Mouse (Mus musculus): Measurements from ENCODE around the gene Actr8.
A peak's percentile ranks its signal among the peaks of the same experiment; 100 is the strongest.

The Actr8 gene

DNA sequence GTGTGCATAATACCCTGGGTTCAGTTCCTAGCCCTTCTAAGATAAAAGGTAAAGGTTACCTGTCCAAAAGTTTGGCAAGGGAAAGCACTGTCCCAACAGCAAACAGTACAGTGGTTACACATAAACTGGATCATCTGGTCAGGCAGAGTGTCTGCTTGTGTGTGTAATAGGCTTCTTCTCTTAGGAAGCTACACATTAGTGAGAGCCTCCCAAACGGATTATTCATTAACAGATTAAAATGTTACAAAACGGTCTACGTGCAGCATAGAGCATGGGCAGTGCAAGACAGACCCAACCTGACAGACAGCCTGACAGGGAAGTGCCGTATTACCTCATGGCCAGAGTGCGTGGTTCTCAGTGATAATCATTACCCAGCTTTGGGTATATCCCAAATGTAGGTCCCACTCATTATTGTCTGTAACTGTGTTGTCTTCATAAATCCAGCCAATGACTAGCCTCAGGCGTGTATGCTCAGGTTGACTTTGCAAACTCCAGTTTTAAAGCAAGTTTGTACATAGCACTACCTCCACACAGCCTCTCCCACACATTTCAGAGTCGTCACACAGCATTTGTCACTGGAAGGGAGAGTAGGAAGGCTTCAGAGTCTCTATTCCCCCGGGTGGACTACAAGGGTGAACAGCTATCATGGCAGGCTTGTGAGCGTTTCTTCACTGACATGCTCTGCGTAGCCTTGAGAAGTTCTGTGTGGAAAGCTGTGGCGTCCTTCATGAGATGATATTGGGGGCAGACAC lies 18.0 kb downstream of the Actr8 start:
- DNase-seq (ENCODE audit: low spot score): no peak

DNA sequence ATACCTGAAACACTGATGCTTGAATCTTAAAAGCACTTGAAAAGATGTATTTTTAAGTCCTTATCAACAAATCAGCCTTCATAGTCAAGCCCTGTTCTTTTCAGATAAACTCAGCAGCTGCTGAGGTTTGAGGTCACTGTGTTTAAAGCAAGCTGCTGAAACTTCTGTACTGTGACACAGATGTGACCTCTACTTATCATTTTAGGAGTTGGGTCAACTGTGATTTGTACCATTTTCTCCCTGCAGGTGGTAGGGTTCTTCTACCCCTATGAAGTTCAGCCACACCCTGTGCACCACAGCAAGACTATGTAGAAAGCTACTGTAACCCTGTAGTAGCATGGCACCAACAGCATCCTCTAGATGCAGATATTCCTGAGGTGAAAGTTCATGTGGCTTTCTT lies 19.2 kb downstream of the Actr8 start:
- no peak for DNase-seq (ENCODE audit: low spot score)

DNA sequence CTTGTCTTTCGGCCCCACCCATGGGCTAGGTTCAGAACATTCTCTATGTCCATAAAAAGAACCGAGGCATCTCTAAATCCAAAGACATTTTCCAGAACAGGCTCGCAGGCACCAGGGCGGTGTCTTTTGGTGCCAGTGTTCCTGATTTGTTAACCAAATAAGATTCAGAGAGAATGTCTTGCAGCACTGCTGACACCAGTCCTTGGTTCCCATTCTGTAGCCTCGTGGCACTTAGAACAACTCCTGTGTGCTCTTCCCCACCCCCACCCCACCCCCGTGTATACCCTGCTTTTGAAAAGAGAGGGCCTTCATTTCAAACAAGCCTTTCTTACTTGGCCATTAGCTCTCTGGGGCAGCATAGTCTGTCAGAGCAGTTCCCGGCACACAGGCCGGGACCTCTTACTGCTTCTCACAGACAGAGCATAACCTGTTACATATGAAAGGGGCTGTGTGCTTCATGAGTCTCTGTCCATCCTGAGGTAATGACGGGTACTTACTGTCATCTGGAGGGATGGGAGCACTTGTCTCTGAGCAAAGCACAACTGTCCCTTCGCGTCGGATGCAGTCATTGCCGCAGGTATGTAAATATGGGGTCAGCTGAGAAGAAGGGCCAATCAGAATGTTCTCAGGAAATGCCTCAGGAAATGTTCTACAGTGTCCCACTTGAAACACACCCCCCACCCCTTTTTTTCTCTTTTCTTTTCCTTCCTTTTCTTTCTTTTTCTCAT lies 20.8 kb downstream of the Actr8 start:
- DNase-seq (ENCODE audit: low spot score): no peak

DNA sequence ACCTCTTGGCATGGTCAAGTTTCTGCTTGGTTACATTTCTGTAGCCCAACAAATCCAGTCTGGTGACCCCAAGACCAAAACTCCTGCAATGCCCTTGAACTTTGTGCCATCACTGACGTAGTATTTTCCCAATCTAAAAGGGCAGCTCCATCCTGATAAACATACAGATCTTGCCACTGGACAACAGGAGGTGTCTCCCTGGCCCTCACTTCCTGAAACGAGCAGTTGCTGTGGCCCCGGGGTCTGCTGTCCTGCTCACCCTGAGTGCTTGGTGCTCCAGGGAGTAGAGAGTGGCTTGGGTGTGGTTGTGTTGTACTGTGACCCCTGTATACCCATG lies 21.3 kb downstream of the Actr8 start:
- DNase-seq (ENCODE audit: low spot score): no peak

DNA sequence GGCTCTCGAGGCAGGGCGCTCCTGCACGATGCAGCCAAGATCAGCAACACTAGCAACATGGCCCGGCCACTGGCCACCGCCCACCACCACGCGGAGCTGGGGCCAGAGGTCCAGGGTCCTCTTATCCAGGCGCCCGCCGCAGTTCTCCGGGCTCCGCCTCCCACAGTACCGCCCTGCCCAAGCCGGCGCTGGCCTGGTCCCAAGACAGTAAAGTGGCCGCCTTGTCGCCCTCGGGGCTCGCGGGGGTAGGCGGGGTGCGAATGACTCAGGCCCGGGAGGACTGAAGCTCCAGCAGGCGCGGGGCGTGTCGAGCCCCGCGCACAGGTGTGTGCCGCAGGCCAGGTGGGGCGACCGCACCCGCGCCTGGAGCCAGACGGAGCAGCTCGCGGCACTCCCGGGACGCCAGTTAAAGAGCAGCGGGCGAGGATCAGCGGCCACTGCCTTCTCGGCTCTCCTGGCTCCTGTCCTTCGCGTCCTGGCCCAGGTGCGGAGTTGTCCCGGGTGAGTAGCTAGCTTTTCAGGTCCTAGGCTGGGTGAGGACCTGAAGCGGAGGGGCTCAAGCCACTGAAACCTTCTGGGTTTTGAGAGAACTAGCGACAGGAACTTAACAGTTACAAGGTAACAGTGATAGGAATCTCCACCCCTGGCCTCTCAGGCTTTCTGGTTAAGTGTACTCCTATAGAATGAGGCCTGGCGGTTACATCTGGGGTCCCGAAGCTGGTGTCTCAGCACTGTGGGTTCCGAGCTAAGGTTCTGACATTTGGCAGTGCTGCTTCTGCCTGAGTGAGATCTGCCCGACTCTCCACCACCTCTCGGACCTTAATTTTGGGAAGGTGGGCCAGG lies 30.8 kb downstream of the Actr8 start, which contains the start of the genes Il17rb and Chdh:
TSS of gene Il17rb (minus strand) at position 164 of the 843 bp plus-strand sequence.
TSS of gene Chdh (plus strand) at position 291 of the 843 bp plus-strand sequence.
- DNase-seq (ENCODE audit: low spot score): peak; percentile 49

DNA sequence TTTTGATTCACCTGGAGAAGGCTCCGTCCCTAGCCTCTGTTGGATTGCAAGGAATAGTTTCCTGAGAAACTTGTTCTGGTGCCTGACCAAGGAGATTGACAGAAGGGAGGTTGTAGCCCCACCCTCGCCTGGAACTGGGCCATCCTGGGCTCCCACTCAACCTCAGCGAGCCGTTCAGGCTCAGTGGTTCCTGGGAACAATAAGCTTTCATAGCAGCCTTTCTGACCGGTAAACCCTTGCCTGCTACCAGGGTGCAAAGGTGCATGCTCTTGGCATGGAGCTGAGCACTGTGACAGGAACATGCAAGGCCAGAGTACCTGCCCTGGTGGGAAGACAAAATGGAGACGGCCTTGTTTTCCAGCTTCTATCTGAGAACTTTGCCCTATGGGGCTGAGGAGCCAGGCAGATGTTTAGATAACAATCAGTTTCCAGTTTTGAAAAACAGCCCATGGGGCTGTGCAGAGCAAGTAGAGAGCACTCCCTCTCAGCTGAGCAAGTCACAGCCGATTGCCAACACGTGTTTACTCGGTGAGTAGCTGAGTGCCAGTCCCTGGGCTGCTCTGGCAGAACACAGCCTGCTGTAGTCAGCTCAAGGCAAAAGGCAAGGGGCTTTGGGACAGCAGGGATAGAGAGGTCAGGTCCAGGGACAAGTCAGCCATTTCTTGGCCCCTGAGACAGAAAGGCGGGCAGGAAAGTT lies 31.9 kb downstream of the Actr8 start:
- DNase-seq (ENCODE audit: low spot score): peak; percentile 54

DNA sequence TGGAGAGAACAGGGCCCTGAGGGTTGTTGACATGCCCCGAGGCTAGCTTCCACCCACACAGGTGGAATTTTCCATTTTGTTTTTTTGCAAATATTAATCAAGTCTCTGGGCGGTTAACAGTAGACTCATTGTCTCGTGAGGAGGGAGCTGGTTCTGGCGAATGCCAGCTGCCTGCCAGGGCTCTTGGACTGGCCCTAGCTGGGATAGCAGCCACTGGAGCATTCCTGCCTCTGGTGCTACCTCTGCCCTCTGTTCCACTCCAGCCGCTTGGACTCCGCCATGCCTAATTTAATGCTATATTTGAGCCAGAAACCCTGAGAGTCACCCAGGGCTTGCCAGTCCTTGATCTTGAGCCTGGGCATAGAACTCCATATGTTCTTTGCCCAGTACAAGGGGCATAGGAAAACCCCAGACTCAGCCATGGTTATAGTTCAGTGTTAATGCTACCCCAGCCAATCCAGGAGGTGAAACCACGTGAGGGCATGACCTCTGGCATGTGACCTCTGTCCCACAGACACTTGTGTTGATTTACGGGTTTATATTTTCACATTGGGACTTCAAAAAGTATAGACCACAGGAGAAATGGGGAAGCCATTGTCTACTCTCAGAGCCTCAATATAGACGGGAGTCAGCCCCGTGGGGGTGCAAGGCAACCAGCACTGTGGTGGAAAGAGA lies 33.9 kb downstream of the Actr8 start:
- peak; percentile 35 for DNase-seq (ENCODE audit: low spot score)

DNA sequence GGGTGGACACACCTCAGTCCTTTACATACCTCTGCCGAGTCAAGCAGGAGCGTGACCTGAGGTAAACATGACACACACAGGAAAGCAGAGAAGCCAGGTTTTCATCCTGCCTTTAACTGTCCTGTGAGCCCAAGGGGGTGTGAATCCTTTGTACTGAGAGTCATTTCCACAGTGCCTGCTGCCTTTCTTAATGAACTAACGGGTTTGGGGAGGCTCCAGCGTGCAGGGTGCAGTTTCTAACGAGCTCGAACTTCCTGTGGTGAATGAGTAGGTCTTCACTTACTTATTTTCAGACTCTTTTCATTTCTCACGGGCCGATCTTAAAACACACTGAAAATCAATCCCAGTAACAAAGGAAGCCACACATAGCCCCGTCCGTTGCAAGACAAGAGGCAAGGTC lies 36.4 kb downstream of the Actr8 start:
- DNase-seq (ENCODE audit: low spot score): no peak

DNA sequence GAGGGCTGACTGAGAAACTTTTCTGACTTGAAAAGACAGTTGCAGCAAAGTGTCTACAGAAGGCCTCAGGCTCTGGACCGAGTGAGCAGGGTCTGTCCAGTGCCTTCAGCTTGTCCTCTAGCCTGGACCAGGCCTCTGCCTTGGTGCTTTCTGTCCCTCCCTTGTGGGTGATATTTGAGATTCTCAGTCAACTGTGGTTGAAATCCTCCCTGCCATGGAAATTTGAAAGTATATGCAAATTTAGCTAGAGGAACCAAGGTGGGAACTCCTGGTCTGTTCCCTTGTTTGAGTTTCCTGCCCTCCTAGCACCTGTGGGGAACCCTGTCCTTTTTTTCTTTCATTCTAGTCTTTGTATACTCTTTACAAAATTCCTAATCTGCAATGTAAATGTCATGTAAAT lies 36.9 kb downstream of the Actr8 start:
- DNase-seq (ENCODE audit: low spot score): no peak

DNA sequence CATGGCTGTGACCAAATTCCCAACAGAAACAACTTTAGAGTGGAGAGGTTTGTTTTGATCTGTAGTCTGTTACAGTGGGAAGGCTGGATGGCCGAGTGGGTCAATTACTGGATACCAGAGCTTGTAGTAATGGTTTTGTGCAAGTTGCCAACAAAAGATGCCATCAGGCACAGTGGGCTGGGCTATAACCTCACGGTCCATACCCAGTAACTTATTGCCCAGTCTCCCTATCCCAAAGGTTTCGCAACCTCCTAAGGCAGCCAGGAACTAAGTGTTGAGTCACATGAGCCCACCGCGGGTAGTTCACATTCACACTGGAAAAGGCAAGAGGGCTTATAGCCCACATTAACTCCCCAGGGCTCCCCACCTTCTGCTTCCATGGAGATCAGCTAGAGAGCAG lies 38.5 kb downstream of the Actr8 start:
- no peak for DNase-seq (ENCODE audit: low spot score)

DNA sequence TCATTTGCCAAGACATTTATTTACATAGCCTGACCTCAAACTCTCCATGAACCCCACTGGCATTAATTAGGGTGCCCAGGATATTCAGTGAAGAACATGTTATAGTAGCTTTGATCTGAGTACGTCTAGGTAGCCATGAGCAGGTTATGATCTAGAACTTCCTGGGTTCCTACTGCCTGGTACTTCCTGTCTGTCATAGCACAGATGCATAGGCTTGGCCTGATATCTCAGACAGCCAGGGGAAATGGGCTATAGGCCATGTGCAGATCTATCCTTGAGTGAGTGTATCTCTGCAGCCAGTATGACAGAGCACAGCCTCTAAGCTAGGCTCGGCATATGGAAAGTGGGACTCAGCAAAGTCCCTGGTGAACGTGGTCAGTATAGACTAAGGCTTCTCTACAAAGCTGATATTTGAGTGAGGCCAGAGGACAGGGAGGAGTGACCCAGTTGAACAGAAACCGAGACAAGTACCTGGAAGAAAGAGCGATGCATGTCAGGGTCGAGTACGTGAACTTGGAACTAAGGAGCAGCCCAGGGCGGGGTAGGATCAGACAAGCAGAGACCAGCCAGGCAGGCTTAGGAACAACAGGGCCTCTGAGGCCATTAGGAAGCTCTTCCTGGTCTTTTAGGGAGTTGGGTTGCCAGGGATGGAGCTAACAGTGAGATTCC lies 39.8 kb downstream of the Actr8 start:
- DNase-seq (ENCODE audit: low spot score): no peak

DNA sequence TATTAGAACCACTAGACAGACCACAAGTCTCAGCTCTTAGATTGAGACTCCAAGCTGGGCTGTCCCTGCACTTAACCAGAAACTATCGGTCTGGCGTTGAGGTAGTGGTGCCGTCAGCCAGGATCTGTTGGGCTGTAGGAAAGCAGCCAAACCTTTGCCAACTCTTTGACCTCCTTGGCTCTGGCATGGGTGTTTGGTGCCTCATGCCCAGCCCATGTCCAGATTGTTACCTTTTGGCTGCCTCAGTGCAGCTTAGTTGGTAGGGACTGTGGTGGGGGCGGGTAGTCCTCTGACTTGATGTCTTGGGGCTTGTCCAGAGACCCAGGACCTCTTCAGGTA lies 40.3 kb downstream of the Actr8 start:
- DNase-seq (ENCODE audit: low spot score): no peak

DNA sequence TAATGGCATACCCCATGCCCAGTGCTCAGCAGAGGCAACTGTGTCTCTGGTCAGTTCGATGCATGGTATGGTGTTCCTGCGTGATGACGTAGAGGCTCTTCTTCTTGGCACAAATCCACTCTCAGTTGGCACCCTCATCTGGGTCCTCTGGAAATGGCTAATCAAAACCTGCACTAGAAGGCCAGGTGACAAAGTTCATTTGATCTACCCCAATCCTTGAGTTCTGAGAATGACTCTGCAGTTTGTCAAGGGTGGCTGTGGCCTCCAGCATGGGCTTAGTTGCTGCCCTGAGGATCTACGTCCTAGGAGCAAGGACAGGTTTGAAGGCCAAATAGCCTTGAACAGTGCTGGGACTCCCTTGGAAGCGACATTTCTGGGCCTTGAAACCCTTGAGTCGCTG lies 40.7 kb downstream of the Actr8 start:
- no peak for DNase-seq (ENCODE audit: low spot score)

DNA sequence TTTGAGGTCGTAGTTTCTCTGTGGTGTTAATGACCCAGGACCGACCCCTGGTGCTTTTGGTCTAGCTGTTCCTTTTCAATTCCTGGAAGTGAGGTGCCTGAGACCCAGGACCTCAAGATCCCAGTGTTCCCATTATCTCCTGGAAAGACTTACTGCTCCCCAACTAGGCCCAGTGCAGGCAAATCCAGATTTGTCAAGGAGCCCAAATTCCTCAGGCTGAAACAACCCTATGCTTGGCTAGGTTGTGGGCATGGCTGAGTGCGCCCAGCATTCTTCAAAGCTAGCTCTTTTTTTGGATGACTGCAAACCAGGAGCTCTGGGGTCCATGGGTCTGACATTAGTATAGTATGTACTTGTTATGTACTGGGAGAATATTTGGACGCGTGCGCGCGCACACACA lies 41.2 kb downstream of the Actr8 start:
- DNase-seq (ENCODE audit: low spot score): no peak

DNA sequence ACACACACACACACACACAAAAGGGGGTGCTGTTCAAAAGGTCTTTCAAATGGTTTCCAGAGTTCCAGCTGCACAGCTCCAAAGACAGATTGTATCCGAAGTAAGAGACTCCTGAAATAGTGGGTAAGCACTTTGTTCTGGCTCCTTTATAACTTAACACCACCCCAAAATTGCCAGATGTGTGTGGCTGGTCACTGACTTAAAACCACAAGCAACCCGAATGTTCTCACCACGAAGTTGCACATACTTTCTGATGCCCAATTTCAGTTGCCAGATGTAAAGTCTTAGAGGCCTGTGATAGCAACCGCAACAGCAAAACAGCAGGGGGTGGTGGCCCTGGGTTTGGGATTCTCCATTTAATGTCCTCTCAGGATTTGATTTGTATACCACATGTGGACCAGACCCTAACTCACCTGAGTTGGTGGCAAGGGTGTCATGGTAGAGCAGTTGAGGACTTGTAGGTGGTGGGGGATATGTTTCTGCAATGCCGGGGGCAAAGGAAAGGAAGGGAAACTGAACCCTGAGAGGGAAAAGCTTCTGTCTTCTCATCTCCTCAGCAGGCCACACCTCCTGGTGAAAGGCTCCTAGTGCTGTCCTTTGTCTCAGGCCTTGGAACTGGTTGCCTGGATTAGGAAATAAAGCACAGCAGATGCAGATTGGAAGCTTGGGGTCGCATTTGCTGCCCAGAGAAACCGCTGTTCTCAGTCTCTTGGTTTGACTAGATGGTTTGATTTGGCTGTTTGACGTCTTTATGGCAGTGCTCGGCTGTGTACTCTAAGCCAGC lies 41.8 kb downstream of the Actr8 start:
- no peak for DNase-seq (ENCODE audit: low spot score)

DNA sequence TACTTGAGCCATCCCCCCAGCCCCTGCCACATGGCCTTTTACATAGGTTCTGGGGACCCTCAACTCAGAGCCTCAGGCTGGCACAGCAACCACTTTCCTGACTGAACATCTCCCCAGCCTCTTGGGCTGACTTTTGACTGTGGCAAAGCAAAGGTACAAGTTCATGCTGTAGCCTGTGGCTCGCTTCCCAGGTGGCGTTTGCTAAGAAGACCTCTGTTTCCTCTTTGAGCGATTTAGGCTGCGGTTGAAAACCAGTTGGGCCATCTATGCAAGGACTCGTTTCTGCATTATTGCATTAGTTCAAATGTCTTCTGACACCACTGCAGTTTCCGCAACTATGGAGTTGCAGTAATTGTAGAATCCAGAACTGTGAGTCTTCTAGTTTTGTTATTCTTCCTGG lies 44.3 kb downstream of the Actr8 start:
- DNase-seq (ENCODE audit: low spot score): no peak

DNA sequence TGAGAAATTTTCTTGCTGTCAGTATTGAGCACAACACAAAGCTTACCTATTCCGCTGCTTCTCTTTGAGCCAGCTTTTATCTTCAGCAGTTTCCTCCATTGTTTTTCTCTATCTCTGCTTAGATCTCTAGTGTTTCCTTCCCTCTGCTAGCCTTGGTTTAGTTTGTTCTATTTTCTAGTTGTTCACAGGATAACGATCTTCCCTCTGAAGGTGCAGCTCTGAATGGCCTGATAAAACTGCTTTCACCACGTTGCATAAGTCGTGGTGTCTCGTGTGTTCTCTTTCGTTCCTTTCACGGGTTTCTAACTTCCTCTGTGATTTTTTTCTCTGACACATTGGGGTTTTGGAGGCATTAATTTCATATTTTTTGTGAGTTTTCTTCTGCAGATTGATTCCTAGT lies 46.2 kb downstream of the Actr8 start:
- no peak for DNase-seq (ENCODE audit: low spot score)

DNA sequence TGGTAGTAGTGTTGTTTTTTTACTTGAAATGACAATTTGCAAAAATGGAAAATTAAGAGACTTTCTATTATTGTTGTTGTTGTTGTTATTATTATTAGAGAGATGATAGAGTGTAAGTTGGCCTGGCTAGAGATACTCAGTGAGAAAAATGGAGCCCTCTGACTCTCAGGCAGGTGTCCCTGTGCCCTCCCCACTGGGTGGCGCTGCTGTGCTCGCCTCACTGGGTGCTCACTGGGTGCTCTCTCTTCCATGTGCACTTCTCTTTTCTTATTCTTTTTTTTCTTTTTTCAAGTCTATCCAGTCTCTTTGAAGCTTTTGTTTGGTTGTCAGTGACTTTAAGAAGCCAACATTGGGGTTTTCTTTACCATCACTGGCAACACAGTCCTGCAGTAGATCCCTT lies 49.2 kb downstream of the Actr8 start:
- no peak for DNase-seq (ENCODE audit: low spot score)

DNA sequence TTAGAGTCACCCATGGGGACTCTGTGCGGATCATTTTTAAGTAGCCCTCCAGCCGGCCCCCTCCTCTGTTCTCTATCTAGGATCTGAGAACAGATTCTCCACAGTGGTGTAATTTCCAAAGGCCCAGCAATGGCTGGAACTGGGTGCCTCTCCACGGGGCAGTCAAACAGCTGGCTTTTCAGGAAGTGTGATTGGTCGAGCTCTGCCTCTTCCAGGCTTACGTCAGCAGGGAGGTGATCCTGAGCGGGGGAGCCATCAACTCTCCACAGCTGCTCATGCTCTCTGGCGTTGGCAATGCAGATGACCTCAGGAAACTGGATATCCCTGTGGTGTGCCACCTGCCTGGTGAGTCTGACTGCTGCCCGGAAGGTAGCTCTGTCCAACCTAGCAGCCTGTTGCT lies 55.3 kb downstream of the Actr8 start:
- no peak for DNase-seq (ENCODE audit: low spot score)

DNA sequence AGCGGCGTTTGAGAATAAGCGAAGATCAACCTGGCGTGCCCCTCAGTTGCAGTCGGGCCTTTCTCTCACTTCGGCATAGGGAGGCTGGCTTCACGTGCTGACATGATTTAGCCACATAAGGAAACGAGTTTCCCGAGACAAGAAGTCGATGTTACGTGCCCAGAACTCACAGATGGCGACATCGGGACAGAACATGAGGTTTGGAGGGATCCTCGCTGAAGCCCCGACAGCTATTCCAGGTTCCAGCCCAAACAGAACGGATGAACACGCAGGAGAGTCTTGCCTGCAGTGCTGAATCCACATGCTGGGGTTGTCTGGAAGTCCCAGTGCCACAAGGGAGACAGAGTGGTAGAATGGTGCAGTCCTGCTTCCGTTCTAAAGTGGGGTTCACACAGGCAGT lies 60.3 kb downstream of the Actr8 start:
- DNase-seq (ENCODE audit: low spot score): peak; percentile 52

Data from layer of hippocampus, adult 11-12 months (tissue).